9 mouse cellular contexts compared by ENCODE assay signal in the genomic region with DNA sequence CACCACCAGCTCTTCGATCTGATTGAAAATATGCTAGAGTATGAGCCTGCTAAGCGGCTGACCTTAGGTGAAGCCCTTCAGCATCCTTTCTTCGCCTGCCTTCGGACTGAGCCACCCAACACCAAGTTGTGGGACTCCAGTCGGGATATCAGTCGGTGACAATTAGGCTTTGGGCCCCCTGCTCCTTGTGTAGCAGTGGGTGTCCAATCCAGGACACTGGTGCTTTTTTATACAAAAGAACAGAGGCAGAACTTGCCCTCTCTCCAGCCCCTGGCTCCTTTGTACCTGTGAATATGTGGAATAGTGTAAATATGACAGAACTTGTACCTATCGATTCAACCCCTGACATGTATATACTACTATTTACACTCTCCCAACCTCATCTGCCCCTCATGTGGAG. TPM values are rescaled to one million over a fixed set of nuclear protein-coding genes. Genes with fewer than 3 reads are reported as not detected.
A peak's percentile ranks its signal among the peaks of the same experiment; 100 is the strongest.
DNase-seq lines count a peak whose midpoint lies in the region; ATAC-seq and TF ChIP-seq lines count a peak whose summit lies in the region.
"Had no signal": no experiment of that assay in that cellular context is flagged by ENCODE, and none has a peak within 500 bp of the region (broad histone marks: within the 10 kb centered on the region; RNA-seq: fewer than 3 reads in every experiment).

No protein-coding gene starts in this region.

- peaks cover 6% of the 10 kb centered on the region for H3K4me1 ChIP-seq in intestine, embryonic 15.5 days (replicated peaks)
- H3K4me1 ChIP-seq in intestine, postnatal 0 days (replicated peaks; ENCODE audit: control insufficient read depth, insufficient read depth, low read length) = 0 out of 2 replicates have a peak, but pooled peaks cover 7% of the 10 kb centered on the region
- peaks cover 15% of the 10 kb centered on the region for H3K4me1 ChIP-seq in embryonic facial prominence, embryonic 10.5 days
- peaks cover 14% of the 10 kb centered on the region for H3K4me1 ChIP-seq in midbrain, embryonic 12.5 days

- peak; percentile 58 for DNase-seq in cerebellum, adult 9-11 months
- DNase-seq in cerebellum, postnatal 36 days = no peak
- DNase-seq in embryonic facial prominence, embryonic 10.5 days (ENCODE audit: low spot score) = no peak
- no peak for DNase-seq in right cerebral cortex, adult 2 months (ENCODE audit: low spot score in 2 of 2)
- no peak for DNase-seq in ovary, adult 18-20 months (ENCODE audit: low spot score)
- DNase-seq: thymus, postnatal 14 days had no signal

- H3K4me3 ChIP-seq in intestine, embryonic 15.5 days (replicated peaks) = no peak overlapping the region
- no peak overlapping the region for H3K4me3 ChIP-seq in intestine, postnatal 0 days (ENCODE audit: low read depth, low read length)
- peak overlapping the region; percentile 84; the same call in 1 of the 2 replicates for H3K4me3 ChIP-seq in embryonic facial prominence, embryonic 10.5 days
- no peak overlapping the region for H3K4me3 ChIP-seq in midbrain, embryonic 12.5 days

- peaks cover 47% of the 10 kb centered on the region for H3K36me3 ChIP-seq in intestine, embryonic 15.5 days
- H3K36me3 ChIP-seq in intestine, postnatal 0 days (ENCODE audit: control insufficient read depth, insufficient read depth) = peaks cover 68% of the 10 kb centered on the region
- H3K36me3 ChIP-seq in embryonic facial prominence, embryonic 10.5 days (replicated peaks) = peaks cover 83% of the 10 kb centered on the region
- H3K36me3 ChIP-seq in midbrain, embryonic 12.5 days = peaks cover 79% of the 10 kb centered on the region

- H3K9me3 ChIP-seq in intestine, embryonic 15.5 days = no peaks in the 10 kb centered on the region
- H3K9me3 ChIP-seq in intestine, postnatal 0 days (ENCODE audit: control insufficient read depth) = no peaks in the 10 kb centered on the region
- no peaks in the 10 kb centered on the region for H3K9me3 ChIP-seq in embryonic facial prominence, embryonic 10.5 days
- no peaks in the 10 kb centered on the region for H3K9me3 ChIP-seq in midbrain, embryonic 12.5 days

- WGBS in intestine, embryonic 15.5 days = 85% methylated on average over 7 of the region's 7 CpGs
- 84% methylated on average over 7 of the region's 7 CpGs for WGBS in intestine, postnatal 0 days
- WGBS in embryonic facial prominence, embryonic 10.5 days = 81% methylated on average over 7 of the region's 7 CpGs
- WGBS in midbrain, embryonic 12.5 days = 85% methylated on average over 7 of the region's 7 CpGs

- peak; percentile 3; the same call in 1 of the 2 replicates for ATAC-seq in intestine, embryonic 15.5 days
- no peak for ATAC-seq in intestine, postnatal 0 days
- ATAC-seq in midbrain, embryonic 12.5 days (ENCODE audit: low FRiP score, low read depth) = 0 out of 2 replicates have a peak, but pooled peaks have one; percentile 6

- H3K9ac ChIP-seq in intestine, embryonic 15.5 days = no peak overlapping the region
- no peak overlapping the region for H3K9ac ChIP-seq in intestine, postnatal 0 days (ENCODE audit: low read depth, low read length)
- H3K9ac ChIP-seq in midbrain, embryonic 12.5 days (replicated peaks) = no peak overlapping the region

- no peaks in the 10 kb centered on the region for H3K27me3 ChIP-seq in intestine, embryonic 15.5 days (replicated peaks)
- no peaks in the 10 kb centered on the region for H3K27me3 ChIP-seq in intestine, postnatal 0 days (replicated peaks; ENCODE audit: control insufficient read depth, insufficient read depth, low read length)
- H3K27me3 ChIP-seq in embryonic facial prominence, embryonic 10.5 days (replicated peaks; ENCODE audit: low read depth, poor library complexity, severe bottlenecking) = no peaks in the 10 kb centered on the region
- H3K27me3 ChIP-seq in midbrain, embryonic 12.5 days = no peaks in the 10 kb centered on the region

- no peak overlapping the region for H3K4me2 ChIP-seq in intestine, embryonic 15.5 days (replicated peaks)
- H3K4me2 ChIP-seq in intestine, postnatal 0 days (replicated peaks; ENCODE audit: low read depth) = no peak overlapping the region
- H3K4me2 ChIP-seq in midbrain, embryonic 12.5 days (replicated peaks) = no peak overlapping the region; the same call in 1 of the 2 replicates

- no peak for TF ChIP-seq CTCF in intestine, postnatal 0 days (IDR thresholded peaks at IDR 0.05; ENCODE audit: low read depth)

- H3K27ac ChIP-seq in intestine, embryonic 15.5 days = 0 out of 2 replicates have a peak overlapping the region, but pooled peaks have one; percentile 24
- H3K27ac ChIP-seq in intestine, postnatal 0 days (ENCODE audit: low read depth, low read length) = no peak overlapping the region
- no peak overlapping the region; the same call in none of the 2 replicates for H3K27ac ChIP-seq in embryonic facial prominence, embryonic 10.5 days (replicated peaks)
- no peak overlapping the region for H3K27ac ChIP-seq in midbrain, embryonic 12.5 days (replicated peaks)

RNA-seq across cellular contexts. Expression of gene Scamp3, which starts 0.9 kb away (rescaled TPM):
- 115 and 124 TPM in 2 replicates for polyA plus RNA-seq in intestine, embryonic 15.5 days (2015; fragmentation: Nextera tagmentation; extraction: Ambion mirVana)
- polyA plus RNA-seq in intestine, postnatal 0 days (2015; fragmentation: Nextera tagmentation; extraction: Ambion mirVana) = 80.5 and 86.3 TPM in 2 replicates
- 108 and 117 TPM in 2 replicates for polyA plus RNA-seq in embryonic facial prominence, embryonic 10.5 days (2016; fragmentation: Nextera tagmentation; extraction: Ambion mirVana)
- polyA plus RNA-seq in midbrain, embryonic 12.5 days (2016; fragmentation: Nextera tagmentation; extraction: Ambion mirVana) = 94.2 and 97.1 TPM in 2 replicates

RNA-seq across cellular contexts. Expression of gene Fam189b, which starts 6.5 kb away (rescaled TPM):
- 17.9 and 19.3 TPM in 2 replicates for polyA plus RNA-seq in intestine, embryonic 15.5 days (2015; fragmentation: Nextera tagmentation; extraction: Ambion mirVana)
- polyA plus RNA-seq in intestine, postnatal 0 days (2015; fragmentation: Nextera tagmentation; extraction: Ambion mirVana) = 4.9 and 5.9 TPM in 2 replicates
- polyA plus RNA-seq in embryonic facial prominence, embryonic 10.5 days (2016; fragmentation: Nextera tagmentation; extraction: Ambion mirVana) = 29.0 and 30.8 TPM in 2 replicates
- polyA plus RNA-seq in midbrain, embryonic 12.5 days (2016; fragmentation: Nextera tagmentation; extraction: Ambion mirVana) = 29.5 and 30.3 TPM in 2 replicates

RNA-seq across cellular contexts. Expression of gene Clk2, which starts 11.8 kb away (rescaled TPM):
- polyA plus RNA-seq in intestine, embryonic 15.5 days (2015; fragmentation: Nextera tagmentation; extraction: Ambion mirVana) = 21.2 and 25.4 TPM in 2 replicates
- 8.5 and 8.6 TPM in 2 replicates for polyA plus RNA-seq in intestine, postnatal 0 days (2015; fragmentation: Nextera tagmentation; extraction: Ambion mirVana)
- polyA plus RNA-seq in embryonic facial prominence, embryonic 10.5 days (2016; fragmentation: Nextera tagmentation; extraction: Ambion mirVana) = 33.6 and 36.2 TPM in 2 replicates
- 42.3 and 46.5 TPM in 2 replicates for polyA plus RNA-seq in midbrain, embryonic 12.5 days (2016; fragmentation: Nextera tagmentation; extraction: Ambion mirVana)

RNA-seq across cellular contexts. Expression of gene Hcn3, which starts 16.4 kb away (rescaled TPM):
- 2.4 and 2.6 TPM in 2 replicates for polyA plus RNA-seq in intestine, embryonic 15.5 days (2015; fragmentation: Nextera tagmentation; extraction: Ambion mirVana)
- 1.1 TPM in 2 replicates for polyA plus RNA-seq in intestine, postnatal 0 days (2015; fragmentation: Nextera tagmentation; extraction: Ambion mirVana)
- polyA plus RNA-seq in embryonic facial prominence, embryonic 10.5 days (2016; fragmentation: Nextera tagmentation; extraction: Ambion mirVana) = 3.5 and 3.6 TPM in 2 replicates
- polyA plus RNA-seq in midbrain, embryonic 12.5 days (2016; fragmentation: Nextera tagmentation; extraction: Ambion mirVana) = 17.1 and 22.0 TPM in 2 replicates

RNA-seq across cellular contexts. Expression of gene Gba, which starts 26.3 kb away (rescaled TPM):
- 53.5 and 53.7 TPM in 2 replicates for polyA plus RNA-seq in intestine, embryonic 15.5 days (2015; fragmentation: Nextera tagmentation; extraction: Ambion mirVana)
- polyA plus RNA-seq in intestine, postnatal 0 days (2015; fragmentation: Nextera tagmentation; extraction: Ambion mirVana) = 140 TPM in 2 replicates
- polyA plus RNA-seq in embryonic facial prominence, embryonic 10.5 days (2016; fragmentation: Nextera tagmentation; extraction: Ambion mirVana) = 33.8 and 33.9 TPM in 2 replicates
- 42.4 and 45.8 TPM in 2 replicates for polyA plus RNA-seq in midbrain, embryonic 12.5 days (2016; fragmentation: Nextera tagmentation; extraction: Ambion mirVana)
